Mouse (Mus musculus): ENCODE measurements around the gene Ttc34.

The Ttc34 gene

GRCm38 (mm10) chr4:154857366-154858240, 20.3 kb downstream of the Ttc34 start:
- peak in 1 of 2 experiments; percentile 47 for DNase-seq (ENCODE audit: low spot score in 2 of 2)

GRCm38 (mm10) chr4:154858601-154859000, 21.3 kb downstream of the Ttc34 start:
- DNase-seq (ENCODE audit: low spot score in 2 of 2) = no peak

GRCm38 (mm10) chr4:154861967-154862366, 24.7 kb downstream of the Ttc34 start:
- peak in 1 of 2 experiments; percentile 54 for DNase-seq (ENCODE audit: low spot score in 2 of 2)

- peak in 1 of 2 experiments; percentile 36 for DNase-seq (ENCODE audit: low spot score in 2 of 2)
Observed at GRCm38 (mm10) chr4:154863436-154863935, 26.2 kb downstream of the Ttc34 start.

GRCm38 (mm10) chr4:154864271-154864771, 27.1 kb downstream of the Ttc34 start:
- DNase-seq (ENCODE audit: low spot score in 2 of 2) = peak; percentile 88 to 92

- DNase-seq (ENCODE audit: low spot score in 2 of 2) = peak in 1 of 2 experiments; percentile 58
Observed at GRCm38 (mm10) chr4:154864961-154865760, 27.9 kb downstream of the Ttc34 start.

- DNase-seq (ENCODE audit: low spot score in 2 of 2) = peak in 1 of 2 experiments; percentile 50
Observed at GRCm38 (mm10) chr4:154866391-154866790, 29.1 kb downstream of the Ttc34 start.

- DNase-seq (ENCODE audit: low spot score in 2 of 2) = no peak
Observed at GRCm38 (mm10) chr4:154867257-154867656, 30.0 kb downstream of the Ttc34 start.

GRCm38 (mm10) chr4:154869440-154869839, 32.2 kb downstream of the Ttc34 start, which contains the start of gene Mmel1:
Gene Mmel1, plus strand, starts transcription at chr4:154869585.
- DNase-seq (ENCODE audit: low spot score in 2 of 2) = no peak

GRCm38 (mm10) chr4:154870721-154871120, 33.5 kb downstream of the Ttc34 start:
- no peak for DNase-seq (ENCODE audit: low spot score in 2 of 2)

- no peak for DNase-seq (ENCODE audit: low spot score in 2 of 2)
Observed at GRCm38 (mm10) chr4:154871757-154872251, 34.5 kb downstream of the Ttc34 start.

- no peak for DNase-seq (ENCODE audit: low spot score in 2 of 2)
Observed at GRCm38 (mm10) chr4:154873186-154873585, 35.9 kb downstream of the Ttc34 start.

- DNase-seq (ENCODE audit: low spot score in 2 of 2) = peak; percentile 84 to 95
Observed at GRCm38 (mm10) chr4:154877864-154878548, 40.7 kb downstream of the Ttc34 start.

GRCm38 (mm10) chr4:154880730-154881129, 43.5 kb downstream of the Ttc34 start:
- no peak for DNase-seq (ENCODE audit: low spot score in 2 of 2)

- no peak for DNase-seq (ENCODE audit: low spot score in 2 of 2)
Observed at GRCm38 (mm10) chr4:154882014-154882659, 44.9 kb downstream of the Ttc34 start.

- DNase-seq (ENCODE audit: low spot score in 2 of 2) = no peak
Observed at GRCm38 (mm10) chr4:154885416-154885815, 48.2 kb downstream of the Ttc34 start.

GRCm38 (mm10) chr4:154886876-154887592, 49.8 kb downstream of the Ttc34 start:
- no peak for DNase-seq (ENCODE audit: low spot score in 2 of 2)

GRCm38 (mm10) chr4:154887593-154888250, 50.5 kb downstream of the Ttc34 start:
- no peak for DNase-seq (ENCODE audit: low spot score in 2 of 2)

- DNase-seq (ENCODE audit: low spot score in 2 of 2) = peak in 1 of 2 experiments; percentile 53
Observed at GRCm38 (mm10) chr4:154890887-154891286, 53.6 kb downstream of the Ttc34 start.

Data from urinary bladder, postnatal 4 days (tissue).